Mouse (Mus musculus) cerebellum, adult 8-10 months (tissue): ENCODE data around the gene Tomm20.
"Not testable (repeated sequence)": the region's sequence is repeated elsewhere in the genome, so short reads cannot be mapped to it uniquely, and the experiment has no call there.

Experiments
- DNase-seq: peaks from one replicate; pipeline ENCODE4 v3.0.0; 2022

Gene Tomm20

DNA sequence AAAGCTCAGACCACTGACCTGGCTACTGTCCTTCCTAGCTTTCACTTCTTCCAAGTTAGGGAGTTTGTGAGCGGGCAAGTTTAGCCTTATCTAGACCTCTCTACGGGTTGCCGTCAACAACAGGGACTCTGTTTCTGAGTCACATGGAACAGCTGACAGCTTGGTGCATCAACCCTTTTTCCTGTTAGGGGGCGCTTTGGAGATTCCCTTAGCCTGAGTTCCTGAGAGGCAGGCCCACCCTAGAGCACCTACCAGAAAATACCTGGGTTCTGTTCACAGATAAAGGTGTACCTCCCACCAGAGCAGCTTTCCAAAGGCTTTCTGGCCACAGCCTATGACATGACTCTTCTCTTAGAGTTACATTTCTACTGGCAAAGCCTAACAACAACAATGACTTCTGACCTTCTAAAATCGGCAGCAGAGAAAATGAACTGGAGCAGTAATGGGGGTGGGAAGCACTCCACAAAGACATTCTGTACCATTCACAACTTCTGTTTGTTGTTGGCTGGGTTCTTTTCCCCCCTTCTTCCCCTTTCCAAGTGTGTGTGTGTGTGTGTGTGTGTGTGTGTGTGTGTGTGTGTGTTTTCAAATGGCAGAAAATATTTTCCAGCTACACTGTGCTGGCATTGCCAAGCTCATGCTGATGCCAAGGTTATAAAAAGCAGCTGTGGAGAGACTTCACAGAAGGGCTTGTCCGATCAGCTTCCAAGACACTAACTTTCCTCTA lies 28.3 kb downstream of the Tomm20 start:
- DNase-seq: no peak

DNA sequence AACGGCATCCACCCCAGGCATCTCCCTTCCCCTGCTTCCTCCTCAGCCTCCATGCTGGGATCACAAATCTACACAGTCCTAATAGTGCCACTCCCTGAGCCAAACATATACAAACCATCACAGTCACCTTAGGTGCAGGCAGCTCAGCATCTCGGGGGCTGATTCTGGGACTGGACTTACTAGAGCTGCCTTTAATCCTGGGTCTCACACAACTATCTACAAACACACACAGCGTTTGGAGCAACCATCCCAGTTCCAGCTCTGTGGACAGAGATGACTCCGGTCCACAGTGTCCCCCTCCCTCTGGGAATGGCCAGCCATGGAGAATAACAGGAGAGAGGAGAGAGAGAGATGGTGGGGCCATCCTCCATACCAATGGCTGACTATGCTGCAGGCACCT lies 29.0 kb downstream of the Tomm20 start:
- DNase-seq: no peak

DNA sequence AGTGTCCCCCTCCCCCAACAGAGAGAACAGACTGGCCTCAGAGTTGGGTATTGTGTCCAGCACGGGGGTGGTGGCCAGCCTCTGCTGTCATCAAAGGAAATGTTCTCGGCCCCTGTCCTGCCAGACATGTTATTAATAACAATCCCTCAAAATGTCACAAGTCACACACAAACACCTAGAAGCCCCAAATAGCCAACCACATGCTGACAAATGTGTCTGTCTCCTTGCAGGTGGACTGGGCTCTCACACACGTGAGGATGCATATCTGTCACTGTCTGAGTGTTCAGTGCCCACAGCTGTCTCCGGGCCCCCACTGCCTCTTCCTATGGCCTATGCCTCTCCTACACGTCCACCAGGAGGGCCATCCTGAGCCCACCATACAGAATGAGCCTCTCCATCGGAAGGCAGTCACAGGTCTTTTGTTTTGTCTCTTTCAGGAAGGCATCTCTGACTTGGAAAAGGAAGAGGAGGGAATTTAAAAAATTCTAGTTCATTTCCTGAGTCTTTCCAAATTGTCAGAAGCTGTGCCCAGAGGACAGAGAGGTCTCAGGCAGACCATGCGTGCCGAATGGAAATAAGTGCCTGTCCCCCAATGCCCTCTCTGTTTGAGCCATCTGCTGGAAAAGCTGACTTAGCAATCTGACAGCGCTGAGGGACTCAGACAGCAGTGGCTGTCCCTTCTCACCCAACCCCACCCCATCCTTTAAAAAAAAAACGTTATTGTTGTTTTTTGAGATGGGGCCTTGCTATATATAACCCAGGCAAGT lies 30.9 kb downstream of the Tomm20 start:
- no peak for DNase-seq

DNA sequence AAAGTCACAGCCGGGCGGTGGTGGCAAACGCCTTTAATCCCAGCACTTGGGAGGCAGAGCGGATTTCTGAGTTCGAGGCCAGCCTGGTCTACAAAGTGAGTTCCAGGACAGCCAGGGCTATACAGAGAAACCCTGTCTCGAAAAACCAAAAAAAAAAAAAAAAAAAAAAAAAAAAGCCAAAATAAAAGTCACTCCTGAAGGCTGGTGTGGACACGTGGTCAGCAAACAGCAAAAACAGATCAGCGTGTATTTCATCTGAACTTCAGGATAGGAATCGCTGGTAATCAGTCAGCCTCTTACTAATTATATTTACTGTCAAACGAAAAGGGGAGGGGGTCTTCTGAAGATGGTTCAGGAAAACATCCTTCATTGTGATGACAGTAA lies 31.5 kb downstream of the Tomm20 start:
- not testable (repeated sequence) for DNase-seq

DNA sequence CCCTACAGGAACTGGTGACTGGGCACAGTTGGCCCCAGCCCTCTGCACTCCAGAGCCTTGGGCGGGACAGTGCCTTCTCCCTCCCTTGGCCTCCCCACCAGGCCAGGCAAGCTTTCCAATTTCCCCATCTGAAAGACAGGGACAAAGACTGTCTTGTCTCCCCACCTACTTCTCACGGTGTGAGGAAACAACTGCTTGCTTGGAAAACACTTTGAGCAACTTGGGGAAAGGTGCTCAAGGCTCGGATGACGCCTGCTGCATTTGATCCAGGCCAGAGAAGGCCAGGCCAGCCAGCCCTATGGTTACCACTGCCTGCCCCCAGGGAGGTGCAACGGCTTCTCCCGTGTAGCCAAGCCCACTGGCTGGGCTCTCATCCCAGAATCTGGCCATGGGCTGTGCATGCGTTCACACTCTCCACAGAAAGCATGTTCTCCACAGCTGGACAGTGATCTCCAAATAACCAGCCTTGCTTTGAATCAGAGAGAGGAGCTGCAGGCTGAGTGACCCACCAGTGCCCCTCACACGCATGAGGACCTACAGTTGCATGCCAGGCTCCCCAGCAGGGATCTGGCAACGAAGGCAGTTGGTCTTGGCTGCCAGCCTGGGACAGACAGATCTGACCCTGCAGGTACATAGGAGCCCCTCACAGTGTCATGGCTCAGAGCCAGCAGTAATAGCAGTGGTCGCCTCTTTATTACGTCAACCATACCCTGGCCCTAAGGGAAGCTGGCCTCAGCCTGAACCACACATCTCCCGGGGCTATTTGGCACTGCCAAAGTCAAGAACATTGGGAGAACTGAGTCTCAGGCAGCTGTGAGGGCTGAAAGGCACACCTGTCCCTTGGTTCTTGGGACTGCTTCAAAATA lies 32.2 kb downstream of the Tomm20 start:
- DNase-seq: peak; percentile 58

DNA sequence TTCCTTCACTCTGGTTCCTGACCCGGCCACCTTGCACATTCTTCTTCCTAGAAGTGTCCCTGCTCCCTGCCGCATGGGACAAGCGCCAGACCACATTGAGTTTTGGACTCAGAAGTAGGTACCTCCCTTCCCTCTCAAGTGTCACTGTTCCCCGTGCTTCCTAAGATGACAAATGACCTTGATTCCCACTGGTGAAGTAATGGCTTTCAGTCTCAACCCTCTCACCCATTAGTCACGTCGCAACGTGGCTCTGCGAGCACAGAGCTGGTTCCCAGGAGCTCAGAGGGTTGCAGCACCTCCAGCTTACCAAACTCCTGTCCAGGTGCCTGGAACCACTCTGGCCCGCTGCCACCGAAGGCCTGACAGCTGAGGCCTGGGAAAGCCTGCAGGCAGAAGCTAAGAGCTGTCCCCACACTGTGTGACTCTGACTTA lies 36.3 kb downstream of the Tomm20 start:
- no peak for DNase-seq

DNA sequence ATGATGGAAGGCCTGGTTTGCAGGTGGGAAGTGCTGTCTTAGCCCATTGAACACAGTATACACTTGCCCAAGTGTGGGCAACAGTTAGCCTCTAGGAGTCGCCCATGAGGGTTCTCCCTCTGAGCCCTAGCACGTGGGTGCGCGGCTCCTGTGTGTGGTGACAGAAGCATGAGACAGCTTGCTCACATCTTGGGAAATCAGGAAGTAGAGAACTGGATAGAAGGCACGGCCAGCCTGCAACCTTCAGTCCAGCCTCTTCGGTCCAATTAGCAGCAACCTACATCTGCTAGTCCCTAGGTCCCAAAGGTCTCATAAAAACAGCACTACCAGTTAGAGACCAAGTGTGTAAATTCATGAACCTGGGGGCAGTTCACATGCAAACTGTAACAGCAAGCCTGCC lies 36.8 kb downstream of the Tomm20 start:
- DNase-seq: no peak

DNA sequence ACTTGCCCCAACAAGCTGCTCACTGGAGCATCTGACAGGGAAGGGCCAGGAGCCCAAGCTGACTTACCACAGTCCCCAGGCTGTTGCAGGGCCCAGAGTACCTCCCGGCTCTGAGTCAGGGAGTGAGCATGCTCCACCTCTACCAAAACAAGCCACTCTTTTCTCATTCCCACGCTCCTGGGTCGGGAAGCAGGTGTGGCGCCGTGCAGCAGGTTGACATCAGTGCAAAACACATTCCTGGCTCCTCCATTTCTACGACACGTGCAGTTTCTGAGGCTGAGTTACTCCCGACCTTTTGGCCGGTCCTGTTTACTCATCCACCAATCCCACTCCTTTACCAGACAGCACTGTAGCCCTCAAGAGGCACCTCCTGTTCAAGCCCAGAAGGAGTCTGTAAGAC lies 37.7 kb downstream of the Tomm20 start:
- no peak for DNase-seq

DNA sequence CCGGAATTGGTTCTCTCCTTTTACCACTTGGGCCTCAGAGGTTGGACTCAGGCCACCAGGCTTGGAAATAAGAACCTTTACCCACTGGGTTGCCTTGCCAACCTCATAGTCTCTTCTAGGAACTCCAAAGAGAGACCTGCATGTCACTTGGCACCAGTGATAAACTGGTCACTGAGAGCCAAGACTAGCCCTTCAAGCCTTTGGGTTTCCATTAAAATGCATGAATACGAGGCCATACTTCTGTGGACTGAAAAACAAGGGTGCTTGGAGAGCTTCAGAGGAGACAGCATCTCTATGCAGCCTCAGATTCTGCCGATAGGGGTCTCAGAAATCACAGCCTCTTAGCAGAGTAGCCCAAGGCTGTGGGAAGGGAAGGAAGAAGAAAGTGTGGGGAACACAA lies 38.3 kb downstream of the Tomm20 start:
- no peak for DNase-seq

DNA sequence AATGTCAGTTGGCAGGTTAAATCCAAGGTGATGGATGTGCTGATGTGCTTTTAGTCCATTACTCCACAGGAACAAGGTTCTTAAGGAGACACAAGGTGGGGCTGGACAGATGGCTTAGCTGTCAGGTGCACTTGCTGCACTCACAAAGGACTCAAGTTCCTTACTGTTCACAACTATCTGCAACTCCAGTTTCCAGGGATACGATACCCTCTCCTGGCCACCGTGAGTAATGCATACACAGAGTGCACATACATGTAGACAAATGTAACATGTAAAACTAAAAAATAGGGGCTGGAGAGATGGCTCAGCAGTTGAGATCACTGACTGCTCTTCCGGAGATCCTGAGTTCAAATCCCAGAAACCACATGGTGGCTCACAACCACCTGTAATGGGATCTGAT lies 40.3 kb downstream of the Tomm20 start:
- no peak for DNase-seq

DNA sequence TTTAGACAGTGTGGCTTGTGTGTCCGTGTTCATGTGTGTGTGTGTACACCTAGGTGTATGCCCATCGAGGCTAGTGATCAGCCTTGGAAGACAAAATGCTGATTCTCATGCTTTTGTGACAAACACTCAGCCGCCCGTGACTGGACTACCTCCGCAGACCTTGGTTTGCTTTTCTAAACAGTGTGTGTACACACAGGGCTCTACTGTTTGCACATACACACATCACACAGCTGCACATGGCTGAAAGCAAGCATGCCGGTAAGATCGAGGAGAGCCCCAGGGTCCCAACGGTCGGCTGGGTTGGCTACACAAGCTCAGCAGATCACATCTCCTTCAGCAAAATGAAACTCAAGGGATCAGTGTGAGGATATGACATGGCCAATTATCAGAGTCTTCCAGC lies 41.7 kb downstream of the Tomm20 start:
- no peak for DNase-seq

DNA sequence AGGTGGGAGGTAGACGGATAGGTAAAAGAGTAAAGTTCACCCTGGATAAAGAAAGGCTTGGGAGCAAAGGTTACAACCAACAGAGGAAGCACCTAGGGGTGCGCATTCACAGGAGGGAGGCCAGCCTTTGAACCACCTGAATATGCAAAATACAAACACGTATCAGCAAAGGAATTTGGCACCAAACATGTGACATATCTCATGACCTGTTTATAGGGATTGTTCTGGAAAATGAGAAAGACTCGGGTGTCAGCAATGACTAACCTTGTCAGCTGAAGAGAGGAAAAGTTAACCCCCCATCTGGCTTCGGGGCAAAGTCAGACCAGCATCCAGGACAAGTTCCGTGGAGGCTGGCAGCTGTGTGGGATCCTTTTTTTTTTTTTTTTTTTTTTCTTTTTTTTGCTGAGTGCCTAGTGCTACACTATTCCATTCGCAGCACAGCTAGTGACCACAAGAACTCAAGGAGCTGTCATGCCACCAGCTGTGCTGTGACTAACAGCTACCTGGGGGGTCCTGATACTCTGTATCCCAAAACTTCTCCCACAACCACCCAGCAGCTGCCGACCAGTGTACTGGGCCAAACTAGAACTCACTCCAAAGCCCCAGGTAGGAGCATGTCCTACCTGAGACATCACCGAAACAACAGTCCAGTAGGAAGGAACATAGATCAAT lies 42.3 kb downstream of the Tomm20 start:
- no peak for DNase-seq

DNA sequence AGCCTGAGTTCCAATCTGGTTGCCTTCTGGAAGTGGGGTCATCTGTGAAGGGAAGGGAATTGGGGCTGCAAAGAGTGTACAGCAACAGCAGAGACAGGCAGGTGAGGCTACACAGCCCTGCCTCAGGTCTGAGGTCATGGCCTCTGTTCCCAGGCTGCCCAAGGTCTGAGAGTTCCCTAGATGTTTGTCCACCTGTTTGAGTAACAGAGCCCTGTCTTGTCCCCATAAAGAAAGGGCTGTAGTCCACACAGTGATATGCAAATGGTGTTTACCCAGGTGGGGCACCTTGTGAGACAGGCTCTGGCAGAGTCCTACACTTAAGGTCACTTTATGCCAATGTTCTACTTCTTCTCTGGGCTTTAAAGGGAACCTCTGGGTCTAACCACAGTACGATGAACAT lies 44.0 kb downstream of the Tomm20 start:
- no peak for DNase-seq

DNA sequence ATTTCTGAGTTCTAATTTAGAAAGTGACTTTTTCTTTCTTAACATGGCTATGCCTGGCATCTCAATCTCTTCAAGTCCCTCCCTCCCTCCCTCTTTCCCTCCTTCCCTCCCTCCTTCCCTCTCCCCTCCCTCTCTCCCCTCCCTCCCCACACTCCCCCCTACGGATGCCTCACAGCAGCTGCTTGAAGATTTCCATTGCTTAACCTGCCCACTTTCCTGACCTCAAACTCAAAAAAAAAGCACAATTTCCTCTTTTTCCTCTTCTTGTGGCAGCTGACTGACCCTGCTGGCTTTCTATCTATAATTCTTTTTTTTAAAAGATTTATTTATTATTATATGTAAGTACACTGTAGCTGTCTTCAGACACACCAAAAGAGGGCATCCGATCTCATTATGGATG lies 44.6 kb downstream of the Tomm20 start:
- DNase-seq: no peak

DNA sequence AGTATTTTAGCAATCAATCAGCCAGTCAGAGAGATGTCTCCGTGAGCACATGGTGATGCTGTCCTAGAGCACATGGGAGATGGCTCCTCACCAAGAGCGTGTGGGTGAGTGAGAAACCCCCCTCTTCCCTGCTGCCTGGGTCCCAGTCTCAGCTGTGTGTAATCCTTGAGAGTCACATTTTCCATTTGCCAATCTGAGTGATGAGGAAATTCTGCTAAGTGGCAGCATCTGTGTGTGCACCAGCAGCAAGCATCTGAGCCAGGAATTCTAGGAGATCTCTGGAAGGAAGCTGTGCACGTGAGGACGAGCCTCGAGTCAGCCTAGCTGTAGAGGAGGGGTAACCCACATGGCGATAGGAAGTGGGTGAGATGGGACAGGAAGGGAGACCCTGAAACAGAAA lies 50.5 kb downstream of the Tomm20 start:
- DNase-seq: no peak

DNA sequence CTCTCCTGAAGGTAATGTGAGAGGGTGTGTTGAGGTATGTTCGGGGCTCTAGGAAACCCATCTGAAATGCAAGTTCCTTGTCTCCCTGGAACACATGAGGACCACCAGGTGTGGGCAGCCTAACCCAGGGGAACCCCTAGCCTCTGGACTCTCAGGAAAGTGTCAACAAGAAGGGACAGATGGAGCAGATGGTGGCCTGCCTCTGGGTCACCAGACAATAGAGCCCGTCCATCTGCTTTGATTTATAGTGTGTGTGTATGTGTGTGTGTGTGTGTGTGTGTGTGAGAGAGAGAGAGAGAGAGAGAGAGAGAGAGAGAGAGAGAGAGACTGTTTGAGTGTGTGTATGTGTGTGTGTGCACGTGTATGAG lies 58.0 kb downstream of the Tomm20 start:
- no peak for DNase-seq

DNA sequence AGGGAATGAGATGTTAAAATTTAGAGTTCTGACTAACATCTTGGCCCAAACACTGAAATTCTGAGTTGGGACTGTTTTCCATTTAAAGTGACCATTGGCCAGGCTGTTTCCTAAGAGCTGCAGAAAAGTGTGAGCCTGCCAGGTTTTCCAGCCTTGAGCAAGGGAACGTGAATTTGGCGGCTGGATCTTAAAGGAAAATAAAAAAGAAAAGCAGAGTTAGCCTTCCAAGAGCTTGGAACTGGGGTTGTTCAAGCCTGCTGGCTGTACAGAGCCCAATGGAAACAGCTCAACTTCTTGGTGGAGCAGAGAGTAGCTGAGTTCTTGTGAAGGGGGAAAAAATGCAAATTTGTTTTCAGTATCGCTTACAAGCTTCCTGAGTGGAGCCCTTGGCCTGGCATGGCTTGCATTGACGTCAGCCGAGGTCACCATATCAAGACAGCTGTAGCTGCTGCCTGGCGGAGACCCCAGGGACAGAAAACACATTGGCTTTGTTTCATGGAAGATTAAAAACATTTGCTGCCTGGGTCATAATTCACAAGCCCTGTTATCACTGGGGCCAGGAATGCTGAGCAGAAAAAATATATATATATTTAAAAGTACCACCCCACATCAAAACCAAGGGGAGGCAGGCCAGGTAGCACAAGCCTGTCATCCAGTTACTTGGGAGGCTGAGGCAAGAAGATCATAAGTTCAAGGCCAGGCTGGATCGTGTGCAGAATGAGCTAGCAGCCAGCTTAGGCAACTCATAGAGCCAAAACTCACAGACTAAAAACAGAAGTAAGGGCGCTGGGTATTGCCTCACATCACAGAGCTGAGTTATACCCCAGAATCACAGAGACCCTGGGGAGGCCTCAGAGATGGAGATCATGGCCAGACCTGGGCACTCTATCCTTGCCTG lies 58.7 kb downstream of the Tomm20 start:
- DNase-seq: no peak

DNA sequence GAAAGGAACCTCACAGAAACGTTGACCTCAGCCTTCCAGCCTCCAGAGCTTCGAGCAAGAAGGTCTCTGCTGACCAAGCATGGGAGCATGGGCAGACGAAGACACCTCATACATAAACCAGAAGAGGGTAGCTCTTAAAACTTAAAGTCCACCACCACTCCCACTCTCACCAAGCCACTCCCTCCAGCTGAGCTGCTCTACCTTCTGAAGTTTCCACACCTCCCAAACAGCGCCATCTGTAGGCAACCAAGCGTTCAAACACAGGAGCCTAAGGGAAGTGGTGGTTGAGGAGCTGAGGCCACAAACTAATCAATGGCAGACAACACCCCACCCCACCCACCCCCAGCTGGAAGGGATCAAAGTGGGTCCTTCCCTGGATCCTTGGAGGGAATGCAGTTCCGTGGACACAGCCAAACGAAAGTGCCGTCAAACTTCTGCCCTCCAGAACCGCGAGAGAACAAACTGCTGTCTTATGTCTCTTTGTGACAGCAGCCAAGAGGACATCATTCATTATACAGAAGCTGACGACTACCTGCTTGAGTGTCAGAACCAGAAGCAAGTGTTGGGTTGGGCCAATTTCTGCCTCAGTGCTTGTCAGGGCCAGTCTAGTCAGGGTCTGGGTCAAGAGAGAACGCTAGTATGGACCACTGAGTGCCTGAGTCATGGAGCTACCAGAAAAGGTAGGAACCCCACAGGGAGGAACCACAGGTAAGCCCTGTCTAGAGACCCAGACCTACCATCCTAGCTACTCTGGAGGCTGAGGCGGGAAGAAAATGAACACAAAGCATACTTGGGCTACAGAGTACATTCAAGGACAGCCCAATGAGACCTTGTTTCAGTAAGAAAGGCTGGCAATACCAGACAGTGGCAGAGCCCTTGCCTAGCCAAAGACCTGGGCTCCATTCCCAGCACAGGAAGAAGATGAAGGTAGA lies 59.8 kb downstream of the Tomm20 start:
- DNase-seq: no peak

DNA sequence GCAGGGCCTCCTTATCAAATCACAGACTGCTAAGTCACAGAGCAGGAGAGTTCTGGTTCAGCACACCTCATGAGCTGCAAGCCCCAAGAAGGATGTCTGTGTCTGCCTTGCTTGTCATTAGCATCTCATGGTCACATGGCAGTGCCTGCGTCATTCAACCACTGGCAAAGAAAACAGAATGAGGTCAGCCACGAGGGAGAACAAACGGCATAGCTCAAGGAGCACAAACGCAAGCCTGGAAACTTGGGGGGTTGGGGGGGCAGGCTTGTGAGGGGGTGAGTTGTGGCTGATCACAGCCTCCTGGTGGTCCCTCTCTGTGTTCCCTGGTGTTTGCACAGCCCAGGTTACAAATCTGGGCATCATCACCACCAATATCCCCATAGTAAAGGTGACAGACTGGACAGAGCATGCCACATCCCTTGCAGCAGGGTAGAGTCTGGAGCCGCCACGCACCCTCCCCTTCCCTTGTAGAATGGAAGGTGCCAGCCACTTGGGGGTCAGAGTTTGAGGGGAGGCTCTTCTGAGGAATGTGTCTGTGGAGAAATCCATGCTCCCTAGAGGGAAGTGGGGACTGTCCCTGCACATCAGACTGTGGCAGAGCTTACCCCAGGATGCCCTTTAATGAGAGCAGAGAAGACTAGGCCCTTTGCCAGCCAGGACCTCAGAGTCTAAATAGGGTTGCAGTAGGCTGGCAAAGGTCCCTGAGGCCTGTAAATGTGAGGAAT lies 61.3 kb downstream of the Tomm20 start:
- DNase-seq: no peak

DNA sequence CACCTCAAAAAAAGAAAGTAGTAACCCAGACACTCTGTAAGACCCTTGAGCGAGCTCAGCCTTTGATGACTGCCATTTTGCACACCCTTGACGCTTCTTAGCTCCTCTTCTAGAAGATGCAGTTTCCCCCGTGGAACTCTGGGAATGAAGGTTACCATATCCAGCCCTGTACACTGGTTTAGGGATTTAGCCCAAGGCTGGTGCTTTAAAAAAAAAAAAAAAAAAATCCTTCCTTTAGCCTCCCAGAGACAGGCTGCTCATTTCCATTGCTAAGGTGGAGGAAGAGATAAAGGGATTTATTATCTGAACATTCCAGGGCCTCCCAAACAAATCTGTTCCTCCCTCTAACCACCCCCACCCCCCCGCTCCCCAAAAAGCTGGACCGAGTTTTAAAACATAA lies 61.9 kb downstream of the Tomm20 start:
- no peak for DNase-seq
